Mouse (Mus musculus) frontal cortex, postnatal 14 days (tissue): Measurements from ENCODE around the gene Gm3250.
"Not testable (repeated sequence)": the region's sequence is repeated elsewhere in the genome, so short reads cannot be mapped to it uniquely, and the experiment has no call there.

Source experiments
- DNase-seq, 2 experiments: peaks; one replicate each; pipeline ENCODE4 v3.0.0; 2022; ENCODE audit warnings: low spot score in 2 of 2

The Gm3250 gene

DNA sequence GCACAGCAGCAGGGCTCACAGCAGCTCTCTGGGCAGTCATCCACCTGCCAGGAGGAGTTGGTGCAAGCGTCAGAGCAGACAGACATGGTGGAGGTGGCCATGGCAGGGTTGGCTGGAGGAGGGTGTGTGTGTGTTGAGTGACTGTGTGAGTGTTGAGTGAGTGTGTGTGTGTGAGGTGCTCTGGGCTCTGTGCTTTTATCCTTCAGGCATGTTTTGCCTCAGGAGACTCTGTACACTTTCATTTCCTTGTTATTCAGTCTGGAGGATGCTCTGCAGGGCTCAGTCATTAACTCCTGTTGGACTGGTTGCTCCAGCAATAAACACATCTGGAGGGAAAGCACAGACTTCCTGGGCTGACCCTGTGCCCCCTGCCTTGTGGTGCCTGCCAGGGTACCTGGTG, 31.1 kb downstream of the Gm3250 start, which contains the start of gene Gm9736:
Gene Gm9736, minus strand, starts transcription at position 101 of the 400 bp plus-strand sequence.
- not testable (repeated sequence) for DNase-seq

DNA sequence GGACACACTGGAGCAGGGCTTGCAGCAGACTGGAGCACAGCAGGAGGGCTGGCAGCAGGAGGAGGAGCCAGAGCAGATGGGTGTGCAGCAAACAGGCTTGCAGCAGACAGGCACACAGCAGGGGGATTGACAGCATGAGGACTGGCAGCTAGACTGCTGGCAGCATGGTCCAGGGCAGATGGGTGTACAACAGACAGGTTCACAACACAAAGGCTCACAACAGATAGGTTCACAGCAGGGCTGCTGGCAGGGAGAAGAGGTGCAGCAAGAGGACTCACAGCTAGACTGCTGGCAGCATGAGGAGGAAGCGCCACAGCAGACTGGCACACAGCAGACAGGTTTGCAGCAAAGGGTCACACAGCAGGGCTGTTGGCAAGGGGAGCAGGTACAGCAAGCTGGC, 31.7 kb downstream of the Gm3250 start:
- not testable (repeated sequence) for DNase-seq

DNA sequence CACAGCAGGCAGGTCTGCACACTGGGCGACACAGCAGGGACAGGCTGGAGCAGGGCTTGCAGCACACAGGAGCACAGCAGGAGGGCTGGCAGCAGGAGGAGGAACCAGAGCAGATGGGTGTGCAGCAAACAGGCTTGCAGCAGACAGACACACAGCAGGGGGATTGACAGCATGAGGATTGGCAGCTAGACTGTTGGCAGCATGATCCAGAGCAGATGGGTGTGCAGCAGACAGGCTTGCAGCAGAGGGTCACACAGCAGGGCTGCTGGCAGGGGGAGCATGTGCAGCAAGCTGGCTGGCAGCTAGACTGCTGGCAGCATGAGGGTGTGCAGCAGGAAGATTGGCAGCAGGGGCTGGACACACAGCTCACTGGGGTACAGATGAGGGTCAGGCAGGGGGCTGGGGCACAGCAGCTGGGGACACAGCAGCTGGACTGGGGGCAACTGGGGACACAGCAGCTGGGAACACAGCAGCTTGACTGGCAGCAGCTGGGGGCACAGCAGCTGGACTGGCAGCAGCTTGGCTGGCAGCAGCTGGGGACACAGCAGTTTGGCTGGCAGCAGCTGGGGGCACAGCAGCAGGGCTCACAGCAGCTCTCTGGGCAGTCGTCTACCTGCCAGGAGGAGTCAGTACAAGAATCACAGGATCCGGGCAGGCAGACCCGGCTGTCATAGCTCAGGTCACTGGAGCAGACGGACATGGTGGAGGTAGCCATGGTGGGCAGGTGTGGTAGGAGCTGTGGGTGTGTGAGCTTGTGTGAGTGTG, 40.2 kb downstream of the Gm3250 start, which contains the start of gene Gm18596:
Gene Gm18596, minus strand, starts transcription at position 715 of the 765 bp plus-strand sequence.
- not testable (repeated sequence) for DNase-seq

DNA sequence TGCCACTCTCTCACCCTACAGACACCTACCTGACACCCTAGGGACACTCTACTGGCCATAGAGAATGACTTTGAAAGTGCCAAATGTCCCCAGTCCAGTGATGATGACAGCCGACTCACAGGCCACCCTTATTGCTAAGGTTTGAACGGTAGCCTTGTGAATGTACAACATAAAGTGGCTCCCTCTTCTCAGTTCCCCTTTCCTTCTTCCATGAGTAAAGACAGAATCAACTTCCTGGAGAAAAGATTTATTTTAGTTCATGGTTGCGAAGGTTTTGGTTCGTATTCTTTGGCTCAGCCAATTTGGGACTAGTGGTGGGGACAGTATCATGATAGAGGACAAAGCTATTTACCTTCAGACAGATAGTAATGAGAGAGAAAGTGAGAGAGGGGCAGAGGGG, 43.4 kb downstream of the Gm3250 start:
- no peak for DNase-seq

DNA sequence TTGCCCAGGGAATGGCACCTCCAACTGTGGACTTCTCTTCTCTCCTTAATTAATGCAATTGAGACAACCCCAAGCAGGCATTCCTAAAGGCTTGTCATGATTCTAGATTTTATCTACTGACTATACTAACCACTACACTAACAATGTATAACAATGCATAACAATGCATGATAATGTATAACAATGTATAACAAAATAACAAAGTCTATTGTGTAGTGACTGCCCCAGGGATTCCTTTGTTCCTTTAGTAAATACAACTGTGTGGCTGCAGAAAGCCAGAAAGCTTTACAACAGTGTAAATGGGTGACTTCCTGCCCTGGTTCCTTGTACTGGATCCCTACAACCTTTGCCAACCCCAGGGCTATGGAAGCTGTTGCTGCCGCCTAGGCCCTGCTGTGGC, 46.4 kb downstream of the Gm3250 start:
- no peak for DNase-seq
